Mouse (Mus musculus) liver, embryonic 14.5 days (tissue): Measurements from ENCODE around the gene Ccnd2. TPM values are rescaled to one million over a fixed set of nuclear protein-coding genes. Genes with fewer than 3 reads are reported as not detected.

ENCODE experiments used
- ATAC-seq: fragments of 200-750 bp; cut with Nextera tagmentation; 2 replicates; pipeline ENCODE4 v1.8.0; 2017; ENCODE audit warnings: moderate number of reproducible peaks, mild to moderate bottlenecking, moderate library complexity; ENCODE audit not compliant: insufficient read depth
- DNase-seq, 3 experiments: peaks; one replicate each; pipeline ENCODE4 v3.0.0-alpha.2; 2012 to 2013; ENCODE audit warnings: low read depth in 3 of 3, low spot score in 3 of 3
- H3K27ac ChIP-seq: fragments of 300-500 bp; sonication (generic); 2 replicates; pipeline ENCODE4 v1.5.1; 2014; ENCODE audit warnings: moderate library complexity, mild to moderate bottlenecking, control low read depth, inconsistent platforms
- H3K27me3 ChIP-seq: fragments of 300-500 bp; sonication (generic); 2 replicates; pipeline ENCODE4 v1.6.1; 2014; ENCODE audit warnings: mild to moderate bottlenecking, low read length, moderate library complexity; ENCODE audit not compliant: control insufficient read depth, insufficient read depth
- H3K36me3 ChIP-seq: fragments of 300-500 bp; sonication (generic); replicated peaks from 2 replicates; pipeline ENCODE4 v1.6.1; 2014; ENCODE audit warnings: low read depth; ENCODE audit not compliant: control insufficient read depth, insufficient read depth
- H3K4me1 ChIP-seq, 2 experiments: fragments of 200-500 bp in 1 of 2; fragments of 300-500 bp in 1 of 2; sonication (generic) in 1 of 2; replicated peaks; 2 replicates each; pipeline ENCODE4 v1.6.1; 2012 to 2014; ENCODE audit warnings: antibody characterized with exemption in 1 of 2, inconsistent platforms in 1 of 2, low read length in 1 of 2; ENCODE audit not compliant: control insufficient read depth in 2 of 2, insufficient read depth in 2 of 2
- H3K4me2 ChIP-seq: fragments of 300-500 bp; sonication (generic); 2 replicates; pipeline ENCODE4 v1.6.1; 2014; ENCODE audit warnings: low read depth, mild to moderate bottlenecking, control low read depth, moderate library complexity
- H3K4me3 ChIP-seq, 2 experiments: fragments of 200-500 bp in 1 of 2; fragments of 300-500 bp in 1 of 2; sonication (generic) in 1 of 2; 2 replicates each; pipeline ENCODE4 v1.5.1; 2012 to 2014; ENCODE audit warnings: low read depth in 2 of 2, low read length in 2 of 2, mild to moderate bottlenecking in 2 of 2, control low read depth in 1 of 2, inconsistent platforms in 1 of 2, moderate library complexity in 1 of 2; ENCODE audit not compliant: insufficient read depth in 1 of 2
- H3K9ac ChIP-seq: fragments of 300-500 bp; sonication (generic); replicated peaks from 2 replicates; pipeline ENCODE4 v1.6.1; 2014; ENCODE audit warnings: mild to moderate bottlenecking, control low read depth, moderate library complexity
- H3K9me3 ChIP-seq: fragments of 300-500 bp; sonication (generic); 2 replicates; pipeline ENCODE4 v1.6.1; 2016; ENCODE audit warnings: low read length, mixed read lengths; ENCODE audit not compliant: control insufficient read depth
- CTCF ChIP-seq: IDR thresholded peaks from 2 replicates; pipeline ENCODE4 v1.5.1; 2016; ENCODE audit warnings: antibody characterized with exemption, low read depth, control low read depth
- EP300 ChIP-seq: IDR thresholded peaks from 2 replicates; pipeline ENCODE4 v1.6.1; 2016; ENCODE audit warnings: antibody characterized with exemption, low read depth
- WGBS: fragments of 180-500 bp; shearing (Covaris S2); extraction: QIAGEN DNeasy Blood & Tissue Kit; methylation state at CpG from one replicate; pipeline ENCODE4 v1.1.7; 2014; ENCODE audit not compliant: insufficient replicate concordance; 5-methylcytosine and 5-hydroxymethylcytosine counted together
- polyA plus RNA-seq, 2 experiments: library from polyadenylated mRNA; depleted of rRNA in 1 of 2; stranded (reverse) in 1 of 2; unstranded in 1 of 2; fragments of >200 nt; fragmentation: Nextera tagmentation in 1 of 2; extraction: Ambion mirVana in 1 of 2; gene quantifications; 2 replicates each; pipeline versions ENCODE4 v1.2.1 to v1.2.3; 2012 to 2014

Gene Ccnd2
- polyA plus RNA-seq, 2 experiments: 7.5 to 52.5 TPM

DNA sequence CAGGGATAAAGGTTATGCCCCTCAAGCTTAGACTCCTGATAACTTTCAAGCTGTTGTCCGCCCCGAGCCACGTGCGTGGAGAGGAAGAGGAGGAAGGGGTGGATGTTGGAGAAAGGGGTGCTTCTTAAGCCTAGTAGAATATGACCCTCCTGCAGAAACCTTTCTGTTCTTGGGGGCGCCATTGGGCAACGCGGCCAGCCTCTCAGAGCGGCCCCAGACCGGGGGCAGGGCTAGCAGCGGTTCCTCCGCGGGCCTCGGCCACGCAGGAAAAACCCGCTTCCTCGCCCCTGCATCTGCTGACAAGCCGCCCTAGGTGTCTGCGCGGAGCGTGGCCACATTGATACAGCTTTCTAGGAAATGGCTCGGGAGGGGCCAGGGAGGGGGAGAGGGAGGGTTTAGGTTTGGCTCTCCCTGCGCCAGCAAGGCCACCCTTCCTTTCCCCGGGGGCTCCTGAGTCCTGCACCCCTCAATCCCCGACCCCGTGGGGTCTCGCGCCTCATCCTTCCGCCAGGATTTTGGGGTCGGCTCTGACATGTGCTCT, 358 bp downstream of the Ccnd2 start:
- Histone ChIP-seq H3K4me2 (peak overlapping the region; percentile 79), H3K4me3 (peak overlapping the region; percentile 43 to 63), H3K27ac (peak overlapping the region; percentile 24), H3K36me3 (no peaks in the 10 kb centered on the region), H3K9ac (peak overlapping the region; percentile 53), H3K27me3 (peaks cover 78% of the 10 kb centered on the region), H3K9me3 (no peaks in the 10 kb centered on the region), H3K4me1 (peaks cover 0 to 15% of the 10 kb centered on the region in 2 experiments)
- ATAC-seq (peak; percentile 73), DNase-seq (peak; percentile 45 to 63 (median 45))
- no peak for TF ChIP-seq CTCF
- WGBS: under 1% methylated on average over 29 of the region's 29 CpGs

- H3K36me3 ChIP-seq: no peaks in the 10 kb centered on the region
- H3K27ac ChIP-seq: peak overlapping the region; percentile 24
- H3K9me3 ChIP-seq: no peaks in the 10 kb centered on the region
- peaks cover 0 to 17% of the 10 kb centered on the region in 2 experiments for H3K4me1 ChIP-seq
- WGBS: under 1% methylated on average over 34 of the region's 34 CpGs
- ATAC-seq: peak; percentile 61
- H3K4me2 ChIP-seq: peak overlapping the region; percentile 79
- peak overlapping the region; percentile 63 to 69 for H3K4me3 ChIP-seq
- peak overlapping the region; percentile 68 for H3K9ac ChIP-seq
- H3K27me3 ChIP-seq: peaks cover 74% of the 10 kb centered on the region
- peak; percentile 59 to 69 (median 62) for DNase-seq
- TF ChIP-seq EP300: no peak
- no peak for TF ChIP-seq CTCF
Observed at GRCm38 (mm10) chr6:127150663-127151564, 1.1 kb downstream of the Ccnd2 start.

DNA sequence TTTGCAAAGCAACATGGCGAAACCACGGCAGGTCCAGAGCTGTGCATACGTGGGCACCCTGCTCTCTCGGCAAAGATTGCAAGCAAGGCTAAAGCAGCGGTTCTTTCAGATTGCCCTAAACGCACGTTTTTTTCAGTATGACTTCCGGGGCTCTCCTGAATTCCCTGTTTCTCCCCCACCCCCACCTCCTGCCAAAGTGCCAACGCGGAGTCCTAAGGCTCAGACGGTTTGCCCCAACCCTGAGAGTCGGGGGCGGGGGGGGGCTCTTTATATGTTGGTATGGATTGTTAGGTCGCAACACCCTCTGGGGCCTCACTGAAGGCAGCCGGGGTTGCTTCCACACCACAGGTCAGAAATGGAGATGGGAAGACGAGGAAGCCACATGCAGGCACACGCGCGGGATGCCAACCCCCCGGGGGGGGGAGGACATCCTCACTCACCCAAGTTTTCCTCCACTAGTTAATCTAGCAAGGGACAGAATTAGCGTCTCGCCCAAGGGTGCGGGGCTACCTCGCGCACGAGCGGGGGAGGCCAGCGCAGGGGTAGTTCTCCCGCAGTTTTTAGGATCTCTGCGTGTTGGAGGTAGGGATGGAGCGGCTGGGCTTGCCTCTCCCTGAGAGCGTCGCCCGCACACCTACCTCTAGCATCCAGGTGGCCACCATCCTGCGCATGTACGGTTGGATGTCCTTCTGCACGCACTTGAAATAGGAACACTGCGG, 1.9 kb downstream of the Ccnd2 start:
- H3K27me3 ChIP-seq: peaks cover 66% of the 10 kb centered on the region
- H3K4me1 ChIP-seq: peaks cover 3 to 22% of the 10 kb centered on the region in 2 experiments
- ATAC-seq: no peak
- peak overlapping the region; percentile 63 to 69 for H3K4me3 ChIP-seq
- no peak overlapping the region for H3K27ac ChIP-seq
- no peaks in the 10 kb centered on the region for H3K36me3 ChIP-seq
- H3K9ac ChIP-seq: peak overlapping the region; percentile 68
- H3K4me2 ChIP-seq: peak overlapping the region; percentile 79
- H3K9me3 ChIP-seq: no peaks in the 10 kb centered on the region
- no peak for DNase-seq
- TF ChIP-seq CTCF (no peak), EP300 (no peak)
- under 1% methylated on average over 38 of the region's 38 CpGs for WGBS

- no peak for ATAC-seq
- Histone ChIP-seq H3K27me3 (peaks cover 59% of the 10 kb centered on the region), H3K4me3 (peak overlapping the region; percentile 63 to 69), H3K9ac (peak overlapping the region; percentile 68), H3K36me3 (no peaks in the 10 kb centered on the region), H3K4me2 (peak overlapping the region; percentile 79), H3K27ac (no peak overlapping the region), H3K9me3 (no peaks in the 10 kb centered on the region), H3K4me1 (peaks cover 3 to 22% of the 10 kb centered on the region in 2 experiments)
- WGBS: under 1% methylated on average over 30 of the region's 30 CpGs
- no peak for DNase-seq
- TF ChIP-seq EP300 (no peak), CTCF (no peak)
Observed at GRCm38 (mm10) chr6:127149303-127149943, 2.6 kb downstream of the Ccnd2 start.
